In the genomic region with DNA sequence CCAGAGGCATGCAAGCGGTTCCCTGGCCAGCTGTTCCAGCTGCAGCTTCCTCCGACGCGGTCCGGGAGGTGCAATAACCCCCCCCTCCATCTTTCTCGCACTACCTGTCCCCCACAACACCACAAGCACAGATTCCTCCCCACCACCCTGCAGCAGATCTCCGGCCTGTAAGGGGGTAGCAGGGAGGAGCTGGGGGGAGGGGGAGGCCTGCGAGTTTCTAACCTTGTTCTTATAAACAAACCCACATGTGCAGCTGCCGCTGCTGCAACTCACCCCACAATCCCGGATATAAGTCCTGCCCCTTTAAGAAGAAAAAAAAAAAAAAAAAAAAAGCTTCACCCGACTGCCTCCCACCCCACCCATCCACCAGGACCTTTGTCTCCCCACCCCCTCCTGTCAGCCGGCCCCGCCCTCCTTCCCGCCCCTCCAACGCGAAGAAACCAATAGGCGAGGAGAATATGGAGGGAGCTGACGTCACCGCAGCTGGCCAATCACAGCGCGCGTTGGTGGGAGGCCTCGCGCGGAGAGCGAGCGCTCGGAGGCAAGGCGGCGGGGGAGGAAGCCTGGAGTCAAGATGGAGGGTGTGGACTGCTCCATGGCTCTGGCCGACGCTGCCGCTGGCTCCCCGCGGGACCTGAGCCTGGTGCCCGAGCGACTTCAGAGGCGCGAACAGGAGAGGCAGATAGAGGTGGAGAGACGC, we compare ENCODE assay signal across 8 mouse cellular contexts. TPM values are rescaled to one million over a fixed set of nuclear protein-coding genes. Genes with fewer than 3 reads are reported as not detected.
DNase-seq lines count a peak whose midpoint lies in the region; ATAC-seq lines count a peak whose summit lies in the region.

A gene (plus strand): TSS at position 569 of the 700 bp plus-strand sequence.

- no peaks in the 10 kb centered on the region for H3K9me3 ChIP-seq in heart, embryonic 10.5 days
- no peaks in the 10 kb centered on the region for H3K9me3 ChIP-seq in kidney, embryonic 15.5 days (replicated peaks)

- no peaks in the 10 kb centered on the region for H3K27me3 ChIP-seq in heart, embryonic 10.5 days (ENCODE audit: insufficient read depth, poor library complexity, severe bottlenecking)
- no peaks in the 10 kb centered on the region for H3K27me3 ChIP-seq in kidney, embryonic 15.5 days

- peak within 1 kb of the TSS; percentile 96 for H3K27ac ChIP-seq in heart, embryonic 10.5 days
- peak within 1 kb of the TSS; percentile 97 for H3K27ac ChIP-seq in kidney, embryonic 15.5 days

- ATAC-seq in erythroblast, adult 5-6 weeks (replicated peaks; ENCODE audit: low FRiP score, poor library complexity, severe bottlenecking) = peak; percentile 93
- ATAC-seq in kidney, embryonic 15.5 days (replicated peaks; ENCODE audit: low FRiP score) = peak; percentile 93
- ATAC-seq in monocyte, adult 5-6 weeks (replicated peaks; ENCODE audit: insufficient number of reproducible peaks, low FRiP score, low TSS enrichment, poor library complexity, severe bottlenecking) = peak; percentile 94

- H3K9ac ChIP-seq in kidney, embryonic 15.5 days = peak within 1 kb of the TSS; percentile 89

- peaks cover 40% of the 10 kb centered on the region for H3K4me1 ChIP-seq in heart, embryonic 10.5 days
- H3K4me1 ChIP-seq in kidney, embryonic 15.5 days = peaks cover 43% of the 10 kb centered on the region

- DNase-seq in B cell, adult 2 months = peak; percentile 94
- peak; percentile 100 for DNase-seq in brain, adult 2 months (ENCODE audit: low read depth, low spot score)
- peak; percentile 99 for DNase-seq in heart, embryonic 10.5 days (ENCODE audit: low spot score)
- peak; percentile 98 for DNase-seq in liver
- peak; percentile 96 to 98 for DNase-seq in spleen, postnatal 4 days (ENCODE audit: low spot score in 2 of 2)

- under 1% methylated on average over 40 of the region's 40 CpGs for WGBS in heart, embryonic 10.5 days
- WGBS in kidney, embryonic 15.5 days = under 1% methylated on average over 40 of the region's 40 CpGs

- peak within 1 kb of the TSS; percentile 93 for H3K4me2 ChIP-seq in kidney, embryonic 15.5 days

- H3K36me3 ChIP-seq in heart, embryonic 10.5 days = 0 out of 2 replicates have a peak, but pooled peaks cover 8% of the 10 kb centered on the region
- peaks cover 11% of the 10 kb centered on the region for H3K36me3 ChIP-seq in kidney, embryonic 15.5 days

- H3K4me3 ChIP-seq in heart, embryonic 10.5 days = peak within 1 kb of the TSS; percentile 77
- H3K4me3 ChIP-seq in kidney, embryonic 15.5 days (replicated peaks) = peak within 1 kb of the TSS; percentile 83

RNA-seq across cellular contexts. Expression of the gene that starts here (rescaled TPM):
- total RNA-seq in erythroblast, adult 5-6 weeks (2015; ENCODE audit: low replicate concordance) = 2.3 and 8.1 TPM in 2 replicates
- total RNA-seq in erythroblast, adult 5-6 weeks (2017; ENCODE audit: low replicate concordance) = 1.7 and 5.4 TPM in 2 replicates
- 43.8 and 63.2 TPM in 2 replicates for polyA plus RNA-seq in heart, embryonic 10.5 days (2016; fragmentation: Nextera tagmentation; extraction: Ambion mirVana)
- 59.3 and 59.7 TPM in 2 replicates for polyA plus RNA-seq in kidney, embryonic 15.5 days (2015; fragmentation: Nextera tagmentation; extraction: Ambion mirVana)
- total RNA-seq in monocyte, adult 5-6 weeks (2017) = 6.9 to 17.1 TPM (median 7.5 TPM) in 3 replicates

Comparison
In these comparisons a context has a peak if more than half of its experiments do, and no peak if none do; other contexts are left out.
1. Peak in every context shown above with its lines: DNase-seq, ATAC-seq, H3K4me3 ChIP-seq and H3K27ac ChIP-seq.